Mouse (Mus musculus) cerebellum, adult (tissue): ENCODE results near the gene Nr4a3.

Source experiments
- ATAC-seq: cut with Nextera tagmentation; 2 replicates; pipeline ENCODE4 v1.9.2; 2017; ENCODE audit warnings: mild to moderate bottlenecking, moderate library complexity, mixed read lengths; ENCODE audit not compliant: insufficient number of reproducible peaks, low FRiP score, low TSS enrichment

The Nr4a3 gene

DNA sequence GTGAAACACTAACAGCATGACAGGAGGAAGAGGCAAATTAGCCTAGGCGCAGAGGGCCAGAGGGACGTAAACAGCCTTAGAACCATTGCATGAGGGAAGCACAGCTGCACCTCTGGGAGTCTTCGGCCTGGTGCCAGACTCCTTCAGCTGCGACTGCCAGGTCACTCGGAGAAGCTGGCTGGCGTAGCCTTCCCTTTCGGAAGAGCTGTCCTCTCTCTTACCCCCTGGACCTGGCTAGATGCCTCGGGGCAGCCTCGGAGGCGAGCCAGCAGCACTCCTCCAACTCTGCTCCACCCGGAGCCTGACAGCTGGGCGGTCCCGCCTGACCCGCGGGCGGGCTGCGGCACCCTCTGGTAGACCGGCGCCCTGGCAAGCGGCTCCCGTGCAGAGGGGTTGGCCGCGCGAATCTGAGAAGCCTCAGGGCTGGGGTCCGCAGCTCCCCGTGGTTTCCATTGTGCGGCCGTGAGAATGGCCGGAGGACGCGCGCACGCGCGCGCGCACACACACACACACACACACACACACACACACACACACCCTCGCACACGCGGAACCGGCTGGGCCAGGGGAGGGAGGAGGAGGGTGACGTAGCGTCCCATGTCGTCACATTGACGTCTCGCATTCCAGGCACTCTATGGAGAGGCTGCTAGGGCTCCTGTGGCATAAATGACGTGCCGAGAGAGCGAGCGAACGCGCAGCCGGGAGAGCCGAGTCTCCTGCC lies at the start of gene Nr4a3:
Nr4a3 (plus strand) TSS at position 663 of the 721 bp plus-strand sequence.
- ATAC-seq = peak; percentile 63

DNA sequence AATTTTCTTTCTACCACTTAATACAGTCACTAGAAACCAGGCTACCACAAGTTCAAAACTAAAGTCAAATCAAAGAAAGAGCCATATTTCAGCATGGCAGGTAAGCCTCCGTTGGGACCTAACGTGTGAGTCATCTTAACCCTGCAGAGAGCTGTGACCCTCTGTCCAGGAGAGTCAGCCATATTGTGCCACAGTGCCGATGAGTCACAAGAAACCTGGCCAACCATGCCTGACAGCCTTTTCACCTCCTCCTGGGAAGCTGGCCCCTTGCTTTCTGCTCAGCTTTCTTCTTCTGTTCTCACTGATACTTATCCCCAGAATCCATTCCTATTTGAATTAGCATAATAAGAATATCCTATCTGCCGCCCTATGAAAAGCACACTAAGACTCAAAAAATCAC lies 42.0 kb upstream of the Nr4a3 start:
- peak; percentile 51; the same call in 1 of the 2 replicates for ATAC-seq

DNA sequence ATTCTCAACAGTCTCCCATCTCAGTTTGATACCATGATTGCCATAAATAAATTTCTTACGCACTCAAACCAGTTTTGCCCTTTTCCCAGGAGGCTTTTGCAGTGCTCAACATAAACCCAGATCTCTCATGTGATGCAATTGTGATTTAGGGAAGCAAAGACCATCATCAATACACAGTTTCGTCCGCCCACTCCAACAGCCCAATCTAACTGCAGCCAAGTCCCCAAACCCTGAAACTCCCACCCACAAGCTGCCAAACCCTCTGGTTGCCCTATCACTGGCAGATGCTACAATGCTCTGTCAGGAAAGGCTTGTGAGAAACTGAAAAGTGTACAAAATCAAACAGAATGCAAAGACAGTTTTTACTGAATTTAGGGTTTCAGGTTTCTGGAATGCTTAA lies 41.5 kb upstream of the Nr4a3 start:
- ATAC-seq = no peak

DNA sequence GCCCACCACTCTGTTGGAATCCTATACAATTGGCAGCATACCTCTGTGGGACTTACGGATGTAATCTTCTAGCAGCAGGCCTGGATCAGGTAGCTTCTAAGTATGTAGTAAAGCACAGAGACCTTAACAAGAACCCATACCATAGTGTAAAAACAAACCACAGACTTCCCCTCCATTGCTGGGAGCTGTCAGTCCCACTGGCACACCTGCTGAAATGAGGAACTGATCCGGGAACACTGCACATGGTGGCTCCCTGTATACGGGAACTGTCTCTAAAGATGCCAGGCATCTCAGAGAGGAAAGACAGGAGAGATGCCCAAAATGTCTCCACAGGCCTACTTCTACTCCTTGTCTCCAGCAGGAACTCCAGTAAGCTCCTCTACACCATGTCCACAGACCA lies 38.6 kb upstream of the Nr4a3 start:
- ATAC-seq = no peak

DNA sequence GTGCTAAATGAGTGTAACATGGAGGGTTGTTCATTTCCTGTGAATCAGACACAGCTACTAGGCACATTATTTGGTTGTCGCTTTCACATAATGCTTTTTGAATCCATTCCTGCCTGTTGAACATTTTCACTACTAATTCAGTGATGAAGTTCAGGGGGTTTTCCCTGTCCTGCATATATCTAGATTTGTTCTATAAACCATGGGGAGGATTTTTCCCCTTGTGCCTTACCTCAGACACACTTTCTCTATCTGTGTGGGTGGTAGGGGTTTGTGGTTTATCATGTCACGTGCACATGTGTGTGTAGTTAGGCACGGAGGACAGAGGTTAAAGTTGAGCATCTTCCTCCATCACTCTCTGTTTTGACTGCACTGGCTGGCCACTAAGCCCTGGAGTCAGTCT lies 32.7 kb upstream of the Nr4a3 start:
- no peak for ATAC-seq

DNA sequence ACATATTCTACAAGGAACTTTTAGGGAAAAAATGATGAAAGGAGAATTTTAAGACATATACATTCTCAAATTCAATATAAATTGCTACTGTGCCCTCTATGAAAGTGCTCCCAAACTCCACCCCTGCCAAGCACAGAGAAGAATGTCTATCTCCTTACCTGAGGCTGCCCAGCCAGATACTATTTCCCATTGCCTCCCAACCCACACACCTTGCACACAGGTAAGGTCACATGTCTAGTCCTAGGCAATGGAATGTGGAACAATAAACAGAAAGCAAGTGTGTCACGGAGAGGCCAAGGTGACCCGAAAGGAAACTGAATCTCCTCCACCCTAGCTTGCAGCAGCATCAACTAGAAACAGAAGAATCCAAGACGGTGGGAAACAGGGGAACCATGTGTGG lies 22.0 kb upstream of the Nr4a3 start:
- ATAC-seq = no peak

DNA sequence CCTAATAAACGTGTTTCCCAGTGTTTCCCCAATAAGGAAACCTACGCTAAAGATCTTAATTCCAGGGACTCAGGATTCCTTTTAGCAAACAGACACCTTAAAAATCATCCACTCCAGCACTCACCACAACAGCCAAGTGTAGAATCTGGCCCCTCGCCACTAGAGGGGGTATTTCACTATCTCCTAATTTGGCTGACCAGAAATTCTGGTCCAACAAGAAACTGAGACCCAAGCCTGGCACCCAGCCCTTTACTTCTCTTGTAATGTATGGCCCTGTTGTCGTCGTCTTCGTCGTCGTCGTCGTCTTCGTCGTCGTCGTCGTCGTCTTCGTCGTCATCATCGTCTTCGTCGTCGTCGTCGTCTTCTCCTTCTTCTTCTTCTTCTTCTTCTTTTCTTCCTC lies 15.3 kb upstream of the Nr4a3 start:
- ATAC-seq = no peak

DNA sequence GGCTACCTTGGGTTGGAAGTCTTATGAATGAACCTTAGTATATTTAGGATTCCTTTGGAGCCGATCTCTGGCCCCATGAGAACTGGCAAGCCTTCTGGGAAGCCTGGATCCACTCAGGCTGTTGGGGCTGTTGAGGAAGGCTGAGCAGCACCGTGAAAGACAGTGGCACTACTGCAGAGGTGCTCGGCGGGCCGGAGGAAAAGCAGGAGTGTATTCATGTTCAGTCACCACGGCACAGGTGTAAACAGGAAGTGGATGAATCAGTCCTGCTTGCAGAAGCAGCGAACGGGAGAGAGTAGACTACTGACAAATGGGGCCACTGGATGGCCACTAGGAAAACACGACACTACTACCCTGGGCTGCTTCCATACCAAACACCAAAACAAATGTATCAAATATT lies 10.7 kb upstream of the Nr4a3 start:
- no peak for ATAC-seq

DNA sequence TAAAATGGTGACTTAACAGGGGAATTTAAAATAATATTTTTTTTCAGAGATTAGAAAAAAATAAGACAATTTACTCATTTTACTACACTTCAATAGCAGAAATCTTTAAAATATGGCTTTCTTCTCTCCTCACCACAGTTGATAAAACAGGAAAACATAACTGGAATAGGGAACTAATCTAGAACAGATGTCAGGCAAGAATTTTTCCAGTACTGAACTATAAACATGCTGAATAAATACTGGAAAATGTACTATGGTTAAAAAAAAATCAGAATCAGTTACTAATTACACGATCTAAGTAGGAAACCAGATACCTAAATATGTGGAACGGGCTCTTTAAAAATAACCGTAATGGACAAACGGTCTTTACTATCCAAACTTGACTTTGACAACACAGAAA lies 7.3 kb upstream of the Nr4a3 start:
- ATAC-seq = no peak

DNA sequence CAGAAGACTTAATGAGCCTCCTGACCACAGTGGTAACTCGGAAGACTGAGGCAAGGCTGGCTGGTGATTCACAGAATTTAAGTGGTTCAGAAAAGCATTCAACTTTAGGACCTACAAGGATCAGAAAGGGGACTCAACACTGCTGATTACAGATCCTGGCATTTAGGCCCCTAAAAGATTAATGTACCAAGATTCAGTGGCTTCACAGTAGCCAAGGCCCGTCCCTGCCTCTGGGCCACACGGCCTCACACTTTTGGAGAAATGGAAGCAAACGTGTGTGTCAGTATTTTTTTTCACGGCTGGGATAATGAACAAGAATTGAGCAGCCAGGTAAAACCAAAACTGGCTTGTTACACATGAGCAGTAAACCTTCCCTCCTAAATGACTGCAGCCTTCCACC lies 6.1 kb upstream of the Nr4a3 start:
- no peak for ATAC-seq

DNA sequence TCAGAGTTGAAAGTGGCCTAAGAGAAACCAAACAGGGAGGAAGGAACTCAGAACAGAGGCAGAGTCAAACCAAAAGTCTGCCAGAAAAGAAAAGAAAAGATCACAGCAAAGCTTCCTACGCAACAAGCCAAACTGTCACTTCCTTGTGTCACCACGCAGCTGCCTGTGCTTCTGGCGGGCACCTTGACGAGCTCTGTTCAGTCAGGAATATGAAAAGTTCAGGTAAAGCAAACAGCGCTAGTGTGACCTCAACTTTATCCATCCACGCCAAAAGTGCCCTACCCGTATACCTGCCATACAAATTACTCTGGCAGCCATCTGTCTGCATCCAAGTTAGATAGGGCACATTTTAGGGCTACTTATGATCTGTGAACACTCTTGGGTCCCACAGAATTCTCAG lies 5.2 kb upstream of the Nr4a3 start:
- no peak for ATAC-seq

DNA sequence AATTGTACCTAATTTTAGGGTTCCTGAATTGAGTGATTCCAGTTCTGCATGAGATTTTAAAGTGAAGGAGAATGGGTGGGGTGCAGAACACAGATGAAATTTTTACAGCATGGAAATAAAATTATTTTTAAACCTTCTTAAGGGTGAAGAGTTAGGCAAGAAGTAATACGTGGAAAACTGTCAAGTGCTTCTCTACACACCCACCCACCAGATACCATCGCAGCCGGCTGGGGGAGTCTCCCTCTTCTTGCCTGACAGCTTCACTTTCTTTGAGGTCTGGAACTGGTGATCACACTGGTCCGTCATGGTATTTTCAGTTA lies 2.5 kb upstream of the Nr4a3 start:
- no peak for ATAC-seq

DNA sequence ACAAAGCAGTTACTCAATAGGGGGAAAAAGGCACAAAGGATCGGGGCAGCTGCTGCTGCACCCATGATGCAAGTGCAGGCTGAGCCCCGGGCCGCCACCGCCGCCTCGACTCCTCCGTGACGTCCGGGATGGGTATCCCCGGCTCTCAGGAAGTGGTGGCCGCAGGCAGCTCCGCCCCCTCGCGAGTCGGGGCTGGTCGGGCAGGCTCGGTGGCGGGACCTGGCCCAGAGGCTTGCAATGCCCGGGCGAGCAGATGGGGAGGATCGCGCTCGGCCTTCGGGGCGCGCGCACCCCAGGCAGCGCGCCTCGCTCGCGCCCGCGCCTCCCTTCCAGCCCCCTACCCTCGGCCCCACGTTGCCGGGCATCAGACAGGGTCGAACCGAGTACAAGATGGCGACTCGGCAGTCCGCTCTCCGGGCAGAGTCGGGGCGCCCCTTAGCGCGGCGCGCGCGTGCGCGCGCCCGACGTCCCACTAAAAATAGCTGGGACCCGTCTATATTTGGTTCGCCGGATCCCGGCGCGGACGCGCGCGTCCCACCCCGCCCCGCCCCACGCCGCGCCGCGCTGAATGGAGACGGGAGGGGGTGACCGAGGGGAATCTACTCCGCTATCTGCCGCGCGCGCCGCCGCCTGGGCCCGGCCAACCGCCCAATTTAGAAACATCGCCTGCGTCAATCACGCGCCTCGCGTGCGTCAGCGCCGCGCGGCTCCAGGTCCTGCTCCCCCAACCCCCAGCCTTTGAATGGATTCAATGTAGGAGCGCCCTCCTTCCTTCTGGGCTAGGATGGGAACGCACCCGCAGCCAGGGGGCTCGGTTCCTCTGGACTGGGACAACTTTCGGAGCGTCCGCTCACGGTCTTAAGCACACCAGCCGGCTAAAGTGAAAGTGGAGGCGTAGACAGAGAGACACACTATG lies 1.9 kb upstream of the Nr4a3 start:
- ATAC-seq = peak; percentile 76

DNA sequence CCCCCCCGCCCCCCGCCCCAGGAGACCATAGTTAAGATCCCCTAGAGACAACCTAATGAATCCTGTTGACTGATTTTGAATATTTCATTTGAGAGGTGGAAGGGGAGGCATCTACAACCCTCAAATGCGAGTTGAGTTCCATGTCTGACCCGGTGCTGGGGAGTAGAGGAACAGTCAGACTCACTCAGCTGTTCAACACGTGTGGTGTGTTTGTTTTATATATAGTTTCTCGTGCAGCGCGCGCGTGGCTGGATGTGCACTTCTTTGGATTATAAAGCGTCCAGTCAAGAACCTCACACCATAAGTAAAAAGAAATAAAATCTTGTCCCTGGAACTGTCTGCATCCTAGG lies 837 bp upstream of the Nr4a3 start:
- no peak for ATAC-seq

DNA sequence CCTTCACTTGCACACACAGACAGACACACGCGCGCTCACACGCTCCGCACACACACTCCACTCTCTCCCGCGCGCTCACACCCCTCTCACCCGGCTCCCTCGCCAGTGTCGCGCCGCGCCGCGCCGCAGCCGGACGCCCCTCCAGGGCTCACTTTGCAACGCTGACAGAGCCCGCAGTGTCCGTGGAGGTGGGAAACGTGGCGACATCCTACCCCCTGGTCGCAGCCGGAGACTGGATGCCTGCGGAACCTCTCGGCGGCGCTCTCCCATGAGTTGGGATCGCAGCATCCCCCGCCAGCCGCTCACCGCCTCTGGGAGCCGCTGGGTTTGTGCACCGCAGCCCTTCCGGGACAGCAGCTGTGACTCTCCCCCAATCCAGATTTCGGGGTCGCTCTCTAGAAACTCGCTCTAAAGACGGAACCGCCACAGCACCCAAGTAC lies 348 bp downstream of the Nr4a3 start:
- ATAC-seq = peak; percentile 12; the same call in 1 of the 2 replicates

DNA sequence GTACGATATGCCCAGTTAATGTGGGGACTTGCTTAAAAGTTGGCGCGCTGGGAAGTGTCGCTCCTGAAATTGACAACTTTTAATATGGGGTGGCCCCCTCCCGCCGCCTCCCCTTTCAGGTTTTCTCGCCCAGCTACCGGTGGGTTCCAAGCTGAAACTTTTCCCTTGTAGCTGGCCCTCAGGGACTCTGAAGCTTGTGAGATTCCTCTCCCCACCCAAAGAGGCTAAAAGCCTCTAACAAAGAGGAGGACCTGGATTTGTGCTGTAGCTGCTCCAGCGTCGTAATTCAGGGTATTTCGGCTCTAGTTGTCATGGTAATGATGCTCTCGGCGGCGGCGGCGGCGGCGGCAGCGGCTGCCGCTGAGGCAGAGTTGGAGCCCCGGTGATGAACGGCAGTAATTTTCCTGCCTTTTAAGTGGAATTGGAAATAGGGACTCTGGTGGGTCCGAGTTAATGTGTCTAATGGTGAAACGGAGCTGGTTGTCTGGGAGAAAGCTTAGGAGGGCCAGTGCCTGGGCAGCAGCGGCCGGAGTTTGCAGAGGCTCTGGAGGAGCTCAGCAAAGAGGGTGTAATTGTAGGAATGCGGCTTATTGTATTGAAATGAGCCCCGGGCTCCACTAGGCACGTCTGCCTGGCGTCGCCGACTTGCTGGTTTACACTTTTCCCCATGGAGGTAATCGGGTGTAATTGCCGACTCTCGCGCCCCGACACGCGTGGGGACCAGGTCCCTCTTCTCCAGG lies 938 bp downstream of the Nr4a3 start:
- no peak for ATAC-seq

DNA sequence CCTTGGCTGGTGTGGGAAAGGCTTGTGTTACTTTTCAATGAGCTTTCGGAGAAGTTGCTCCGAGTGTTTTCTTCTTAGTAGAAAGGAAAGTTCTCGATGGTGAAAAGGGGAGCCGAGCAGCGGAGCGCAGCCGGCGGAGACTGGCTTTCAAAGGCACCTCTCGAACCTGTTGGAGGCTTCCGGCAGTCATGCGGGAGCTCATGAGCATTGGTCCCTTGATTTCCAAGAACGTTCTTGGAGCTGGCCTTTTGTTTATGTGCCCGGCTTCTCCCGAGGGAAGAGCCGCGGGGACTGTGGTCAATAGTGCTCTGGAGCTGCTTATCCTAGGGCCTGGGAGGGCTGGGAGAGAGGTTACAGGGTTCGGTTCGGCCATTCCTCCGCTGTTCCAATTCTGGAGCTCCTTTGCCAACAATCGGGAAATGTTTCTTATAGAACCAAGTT lies 1.5 kb downstream of the Nr4a3 start:
- no peak for ATAC-seq

DNA sequence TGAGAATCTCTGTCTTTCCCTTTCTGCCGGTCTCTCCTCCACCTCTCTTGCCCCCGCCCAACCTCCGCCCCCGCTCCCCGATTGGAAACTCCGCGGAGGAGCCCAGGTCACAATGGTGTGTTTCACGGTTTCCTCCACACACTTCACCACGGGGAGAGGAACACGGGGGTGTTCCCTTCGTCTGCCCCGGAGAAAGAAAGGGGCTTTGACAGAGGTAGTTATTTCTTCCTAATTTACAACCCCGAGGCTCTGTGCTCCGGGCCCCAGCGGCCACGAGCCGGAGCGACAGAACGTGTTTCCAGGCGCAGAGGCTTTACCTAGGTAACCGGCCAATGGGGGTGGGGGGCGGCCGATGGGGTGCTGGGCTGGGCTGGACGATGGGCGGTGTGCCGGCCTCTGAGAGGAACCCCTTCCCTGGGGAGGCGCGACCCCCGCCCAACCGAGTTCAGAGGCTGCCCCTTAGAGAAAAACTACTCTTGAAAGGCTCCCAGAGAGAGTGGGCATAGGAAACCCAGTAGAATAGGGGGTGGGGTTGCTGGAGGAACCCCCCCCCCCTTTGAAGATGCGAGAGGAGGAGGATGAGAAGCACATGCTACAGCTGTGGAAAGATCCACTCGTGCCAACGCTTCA lies 2.3 kb downstream of the Nr4a3 start:
- ATAC-seq = no peak

DNA sequence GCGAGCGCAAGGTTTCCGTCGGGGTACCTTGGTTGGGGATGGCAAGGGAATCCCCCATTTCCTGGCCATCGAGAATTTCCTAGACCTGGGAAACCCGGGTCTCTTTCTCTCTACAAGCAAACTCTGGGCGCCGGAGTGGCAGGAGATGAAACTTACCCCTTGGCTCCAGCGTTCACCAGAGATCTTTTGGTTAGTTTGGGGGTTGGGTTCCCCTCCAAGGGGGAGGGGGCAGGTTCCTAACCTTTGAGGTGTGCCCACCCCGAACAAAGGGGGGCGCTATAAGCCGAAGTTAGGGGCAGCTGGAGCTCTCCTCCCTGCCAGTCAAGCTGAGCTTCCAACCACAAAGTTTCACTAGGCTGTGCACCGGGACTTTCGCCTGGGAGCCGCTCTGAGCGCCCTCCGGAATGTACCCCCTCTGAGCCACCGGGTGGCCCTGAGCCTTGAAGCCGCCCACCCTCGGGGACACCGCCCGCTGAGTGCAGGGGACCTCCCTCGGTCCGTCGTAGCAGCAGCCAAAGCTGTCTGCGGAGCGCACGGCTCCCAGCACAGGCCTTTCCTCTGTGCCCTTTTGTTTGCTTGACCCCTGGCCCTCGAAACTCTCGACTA lies 2.9 kb downstream of the Nr4a3 start:
- no peak for ATAC-seq
